Mouse (Mus musculus) brain, embryonic 14.5 days (tissue): Measurements from ENCODE around the gene Zpbp2. TPM values are rescaled to one million over a fixed set of nuclear protein-coding genes. Genes with fewer than 3 reads are reported as not detected.

Experiments used
- DNase-seq: peaks from one replicate; pipeline ENCODE4 v3.0.0-alpha.2; 2011; ENCODE audit warnings: low read depth
- CTCF ChIP-seq: fragments of 200-500 bp; IDR thresholded peaks from 2 replicates; pipeline ENCODE4 v1.5.1; 2012; ENCODE audit warnings: inconsistent platforms, mild to moderate bottlenecking, moderate library complexity, borderline replicate concordance; ENCODE audit not compliant: insufficient read depth, insufficient read length; ENCODE audit errors: extremely low read depth
- POLR2A ChIP-seq: fragments of 200-500 bp; IDR thresholded peaks from 2 replicates; pipeline ENCODE4 v1.6.1; 2012; ENCODE audit warnings: mild to moderate bottlenecking, inconsistent platforms, borderline replicate concordance; ENCODE audit not compliant: poor library complexity, insufficient read depth, insufficient read length, severe bottlenecking; ENCODE audit errors: extremely low read depth
- polyA plus RNA-seq: library from polyadenylated mRNA; depleted of rRNA; stranded (reverse); fragments of >200 nt; gene quantifications from 2 replicates; pipeline ENCODE4 v1.2.3, GENCODE M21; 2012

Gene Zpbp2
- polyA plus RNA-seq, 1 experiment: 0.30 TPM

DNA sequence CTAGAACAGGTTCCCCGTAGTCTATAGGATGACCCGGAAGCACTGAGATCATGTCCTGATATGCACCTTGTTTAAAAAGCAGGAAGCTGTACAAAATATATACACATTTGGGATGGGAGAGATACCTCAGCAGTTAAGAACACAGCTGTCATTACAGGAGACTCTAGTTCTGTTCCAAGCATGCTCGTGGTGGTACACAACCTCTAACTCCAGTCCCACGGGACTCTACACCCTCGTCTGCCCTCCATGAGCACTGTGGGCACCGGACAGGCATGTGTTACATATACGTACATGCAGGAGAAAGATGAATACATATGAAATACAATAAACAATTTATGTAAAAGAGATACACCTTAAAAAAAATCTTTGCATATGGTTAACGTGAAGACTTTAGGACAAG is 8.3 kb upstream of the Zpbp2 start:
- no peak for DNase-seq
- TF ChIP-seq CTCF: no peak
- TF ChIP-seq POLR2A: no peak

DNA sequence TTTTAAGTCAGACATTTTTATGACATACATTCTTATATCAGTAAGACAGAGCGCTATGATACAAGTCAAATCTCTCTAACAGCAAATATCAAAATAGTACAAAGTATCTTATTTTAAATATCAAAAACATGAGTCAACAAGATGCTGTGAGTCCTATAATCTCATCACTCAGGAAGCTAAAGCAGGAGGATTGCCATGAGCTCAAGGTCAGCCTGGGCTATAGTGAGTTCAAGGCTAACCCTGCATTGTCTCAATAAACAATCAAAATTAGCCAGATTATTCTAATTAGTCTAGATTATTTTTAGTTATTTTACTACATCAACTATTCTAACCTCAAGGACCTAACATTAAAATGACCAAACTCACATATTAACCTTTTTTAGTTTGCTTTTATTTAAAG is 7.5 kb upstream of the Zpbp2 start:
- no peak for TF ChIP-seq CTCF
- TF ChIP-seq POLR2A: no peak
- DNase-seq: no peak

DNA sequence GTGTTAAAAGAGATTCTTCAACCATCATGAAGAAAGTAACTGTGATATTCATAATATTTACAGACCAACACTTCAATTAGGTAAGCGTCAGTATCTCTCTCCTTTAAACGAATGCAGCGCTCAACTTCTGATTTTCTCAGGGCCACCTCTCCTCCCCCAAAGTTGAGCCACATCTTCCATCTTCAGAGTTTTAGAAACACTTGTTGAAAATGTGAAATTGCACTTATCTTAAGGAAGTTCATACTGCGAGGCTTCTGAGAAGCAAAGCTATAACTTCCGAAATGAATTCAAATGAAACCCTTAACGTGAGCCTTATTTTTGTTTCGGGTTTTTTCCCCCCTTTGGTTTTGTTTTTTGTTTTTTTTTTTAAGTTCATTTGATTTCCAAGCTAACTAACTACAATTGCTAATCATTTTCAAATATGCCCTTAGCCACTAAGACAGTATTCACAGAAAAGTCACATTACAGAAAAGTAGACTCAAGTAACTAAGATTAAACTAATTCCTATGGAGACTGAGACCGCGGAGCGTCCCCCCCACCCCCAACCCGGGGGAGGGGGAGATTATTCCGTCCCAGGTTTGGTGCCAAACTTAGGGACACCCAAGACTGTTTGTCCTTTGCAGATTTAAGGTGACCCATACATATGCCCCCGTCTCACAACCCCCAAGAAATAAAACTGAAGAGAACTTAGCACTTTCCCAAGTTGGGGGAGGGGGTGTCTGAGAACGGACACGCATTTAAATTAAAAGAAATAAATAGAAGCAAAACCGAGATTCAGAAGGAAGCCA is 5.8 kb upstream of the Zpbp2 start:
- peak; percentile 11 for DNase-seq

DNA sequence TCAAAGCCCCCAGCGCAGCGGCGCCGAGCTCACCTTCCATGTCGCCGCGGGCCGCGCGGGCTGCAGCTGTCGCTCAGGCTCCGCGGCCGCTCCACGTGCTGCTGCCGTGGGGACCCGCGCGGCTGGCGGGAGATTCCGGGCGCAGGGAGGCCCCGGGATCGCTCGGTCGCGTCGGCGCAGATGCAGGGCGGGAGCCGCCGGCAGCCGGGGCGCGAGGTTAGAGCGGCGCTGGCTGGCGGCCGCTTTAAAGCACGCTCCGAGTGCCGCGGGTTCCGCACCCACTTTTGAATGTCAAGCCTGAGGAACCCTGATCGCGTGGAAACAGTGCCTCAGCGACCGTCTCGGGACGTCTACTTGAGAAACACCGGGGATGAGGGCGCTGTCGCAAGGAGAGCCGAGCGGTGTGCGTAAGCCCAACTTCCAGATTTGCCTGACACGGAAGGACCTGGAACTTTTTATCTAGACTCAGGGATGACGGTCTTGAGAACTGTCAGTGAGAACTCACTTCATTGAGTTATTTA is 5.1 kb upstream of the Zpbp2 start, which contains the start of gene Ikzf3:
Ikzf3 (minus strand) TSS at position 321 of the 521 bp plus-strand sequence.
- TF ChIP-seq POLR2A: no peak
- no peak for TF ChIP-seq CTCF
- DNase-seq: peak; percentile 54

More for the DNA sequence above, 5.8 kb upstream of the Zpbp2 start:
- TF ChIP-seq CTCF (no peak), POLR2A (no peak)

DNA sequence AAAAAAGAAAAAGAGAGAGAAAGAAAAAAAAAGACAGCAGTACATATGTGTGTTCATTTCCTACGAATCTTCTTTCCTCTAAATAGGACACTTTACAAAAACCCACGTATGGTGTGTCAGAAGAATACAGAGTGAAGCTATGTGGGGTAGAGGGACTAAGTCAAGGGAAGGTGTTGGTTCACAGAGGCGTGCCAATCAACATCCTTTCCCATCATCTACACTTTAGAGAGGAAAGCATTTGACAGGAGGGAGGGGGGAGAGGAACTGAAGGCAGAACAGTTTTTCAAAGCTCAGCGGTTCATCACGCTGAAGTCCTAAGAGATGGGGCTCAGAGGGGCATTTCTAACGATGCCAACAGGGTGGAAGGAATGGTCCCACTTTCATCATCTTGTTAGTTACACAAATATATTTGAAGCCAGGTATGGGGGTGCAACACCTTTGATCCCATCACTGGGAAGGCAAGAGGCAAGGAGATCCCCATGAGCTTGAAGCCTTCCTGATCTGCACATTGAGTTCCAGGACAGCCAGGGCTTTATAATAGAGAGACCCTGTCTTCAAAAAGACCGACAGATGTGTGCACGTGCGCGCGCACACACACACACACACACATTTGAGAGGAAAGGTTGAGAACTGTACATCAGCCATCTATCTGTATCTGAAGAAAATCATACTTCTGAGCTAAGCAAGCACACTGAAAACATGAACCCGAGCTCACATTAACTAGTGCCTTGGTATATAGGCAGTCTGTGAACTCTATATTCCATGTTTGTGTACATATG is 4.2 kb upstream of the Zpbp2 start:
- DNase-seq: no peak
- TF ChIP-seq POLR2A: no peak
- no peak for TF ChIP-seq CTCF

DNA sequence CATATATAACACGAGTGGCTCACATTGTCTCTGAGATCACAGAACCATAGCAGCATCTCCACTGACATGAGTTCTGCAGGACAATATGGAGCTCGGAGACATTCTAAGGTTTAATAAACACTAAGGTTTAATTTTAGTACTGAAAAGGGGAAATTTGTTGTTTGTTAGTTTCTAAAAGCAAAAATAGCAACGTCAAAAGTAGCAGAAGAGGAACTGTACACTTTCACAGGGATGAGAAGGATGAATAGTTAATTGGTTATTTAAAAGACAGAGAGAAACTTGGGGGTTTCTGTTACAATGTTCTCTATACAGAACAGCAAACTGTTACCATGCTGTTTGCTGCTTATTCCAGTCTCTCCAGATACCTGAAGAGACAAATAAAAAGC is 3.6 kb upstream of the Zpbp2 start:
- TF ChIP-seq CTCF: no peak
- no peak for TF ChIP-seq POLR2A
- no peak for DNase-seq

DNA sequence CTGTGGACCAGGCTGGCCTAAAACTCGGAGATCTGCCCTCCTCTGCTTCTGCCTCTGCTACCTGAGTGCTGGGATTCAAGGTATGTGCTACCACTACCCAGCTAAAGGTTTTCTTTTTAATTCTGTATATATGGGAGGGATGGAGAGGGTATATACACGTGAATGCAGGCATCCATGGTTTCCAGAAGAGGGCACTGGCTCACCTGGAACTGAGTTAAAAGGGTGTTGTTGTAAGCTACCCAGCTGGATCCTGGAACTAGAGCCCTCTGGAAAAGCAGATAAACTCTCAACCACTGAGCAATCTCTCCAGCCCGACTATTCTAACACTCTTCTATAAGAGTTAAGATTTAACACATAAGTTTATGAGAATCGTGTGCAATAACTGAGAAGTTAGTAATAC is 1.5 kb upstream of the Zpbp2 start:
- TF ChIP-seq POLR2A: no peak
- TF ChIP-seq CTCF: no peak
- no peak for DNase-seq

DNA sequence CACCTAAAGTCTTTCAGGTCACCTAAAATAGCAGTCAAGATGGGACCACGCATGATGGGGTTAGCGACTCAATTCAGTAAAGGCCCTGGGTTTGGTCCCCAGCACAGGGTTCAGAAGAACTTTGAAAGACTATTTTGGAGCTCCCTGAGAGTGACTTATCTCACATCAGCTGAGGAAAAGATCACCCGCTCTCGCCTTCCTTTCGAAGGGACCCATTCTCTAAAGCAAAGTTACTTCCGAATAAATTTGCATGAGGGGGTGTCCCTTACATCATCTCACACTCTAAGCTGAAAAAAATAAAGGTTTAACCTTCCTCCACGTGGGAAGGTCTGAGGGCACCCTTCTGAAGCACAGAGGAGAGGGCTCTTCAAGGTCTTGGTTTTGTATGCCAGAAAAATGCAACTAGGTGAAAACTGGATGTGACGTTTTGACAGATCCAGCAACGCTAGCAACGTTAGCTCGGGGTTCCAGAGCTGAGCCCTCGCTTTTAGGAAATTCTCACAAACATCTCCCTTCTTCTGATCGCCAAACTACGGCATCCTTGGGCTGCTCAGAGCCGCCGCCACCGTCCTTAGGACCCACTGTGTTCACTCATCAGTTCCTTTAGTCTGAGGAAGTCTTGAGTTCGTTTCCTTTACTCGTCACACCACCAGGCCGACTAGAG is 454 bp upstream of the Zpbp2 start:
- no peak for TF ChIP-seq POLR2A
- no peak; the same call in 1 of the 2 replicates for TF ChIP-seq CTCF
- DNase-seq: no peak

DNA sequence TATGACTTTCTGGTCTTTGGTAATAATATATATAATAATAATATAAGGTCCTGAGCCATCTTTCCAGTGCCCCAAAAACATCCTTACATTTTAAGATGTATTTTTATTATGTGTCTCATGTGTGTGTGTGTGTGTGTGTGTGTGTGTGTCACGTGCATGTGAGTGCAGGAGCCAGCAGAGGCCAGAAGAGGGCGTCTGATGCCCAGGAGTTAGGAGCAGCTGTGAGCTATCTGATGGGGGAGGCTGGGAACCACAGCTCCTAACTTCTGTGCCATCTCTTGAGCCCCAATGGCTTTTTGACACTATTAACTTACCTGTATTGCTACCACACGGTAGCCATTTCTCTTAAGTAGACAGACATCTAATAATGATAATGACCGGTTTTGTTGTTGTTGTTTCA is 3.1 kb downstream of the Zpbp2 start:
- TF ChIP-seq POLR2A: no peak
- DNase-seq: no peak

DNA sequence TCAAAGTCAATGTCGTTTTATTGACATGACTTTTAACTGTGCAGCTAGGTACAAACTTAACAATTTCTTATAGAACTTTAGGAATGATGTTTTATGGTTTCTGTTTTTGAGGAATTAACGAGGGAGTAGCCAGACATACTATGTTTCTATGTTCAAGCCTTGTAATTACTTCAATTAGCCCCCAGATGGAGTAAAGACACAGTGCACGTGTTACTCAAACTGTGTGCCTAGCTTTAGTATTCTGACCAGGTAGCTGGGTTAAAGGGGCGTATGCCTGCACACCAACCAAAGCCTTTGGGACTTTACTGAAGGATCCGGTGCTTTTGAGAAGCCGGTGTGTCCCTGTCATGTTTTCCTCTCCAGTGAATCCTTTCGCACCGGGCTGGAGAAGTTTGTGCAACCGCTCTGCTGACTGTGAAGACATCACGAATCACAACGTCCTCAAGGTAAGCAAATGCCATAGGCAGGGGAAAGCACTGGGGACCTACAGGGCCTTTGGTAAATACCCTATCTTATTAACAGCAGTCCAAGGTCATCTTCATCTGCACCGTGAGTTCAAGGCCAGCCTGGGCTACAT is 4.3 kb downstream of the Zpbp2 start:
- DNase-seq: peak; percentile 15
- no peak for TF ChIP-seq POLR2A
- no peak for TF ChIP-seq CTCF

DNA sequence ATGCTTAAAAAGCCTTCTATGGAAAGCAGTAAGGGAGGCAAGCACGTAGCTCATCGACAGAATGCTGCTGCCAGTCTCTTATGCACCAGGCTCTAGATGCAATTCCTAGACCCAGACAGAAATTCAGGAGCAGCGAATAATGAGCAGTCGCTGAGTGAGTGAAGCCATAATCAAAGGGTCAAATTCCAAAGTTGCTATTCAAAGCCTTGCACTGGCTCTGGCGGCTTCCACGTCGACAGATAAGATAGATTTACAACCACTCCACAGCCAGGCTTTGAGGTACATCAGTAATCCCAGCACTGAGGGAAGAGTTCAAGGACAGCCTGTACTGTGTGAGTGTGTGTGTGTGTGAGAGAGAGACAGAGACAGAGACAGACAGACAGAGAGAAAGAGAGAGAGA is 10.0 kb downstream of the Zpbp2 start:
- TF ChIP-seq POLR2A (no peak), CTCF (no peak)
- DNase-seq: peak; percentile 21
